Mouse (Mus musculus) embryonic facial prominence, embryonic 14.5 days (tissue): ENCODE results near the gene Gm45716. TPM values are rescaled to one million over a fixed set of nuclear protein-coding genes. Genes with fewer than 3 reads are reported as not detected.

Experiments
- ATAC-seq: fragments of 200-750 bp; cut with Nextera tagmentation; 2 replicates; pipeline ENCODE4 v1.8.0; 2017; ENCODE audit warnings: low read depth, moderate number of reproducible peaks, moderate TSS enrichment
- DNase-seq: peaks from one replicate; pipeline ENCODE4 v3.0.0-alpha.2; 2015; ENCODE audit warnings: low spot score
- H3K27ac ChIP-seq: fragments of 300-500 bp; sonication (generic); replicated peaks from 2 replicates; pipeline ENCODE4 v1.5.1; 2014; ENCODE audit warnings: low read depth, mild to moderate bottlenecking, low read length, moderate library complexity
- H3K27me3 ChIP-seq: fragments of 300-500 bp; sonication (generic); replicated peaks from 2 replicates; pipeline ENCODE4 v1.6.1; 2014; ENCODE audit warnings: low read length; ENCODE audit not compliant: control insufficient read depth, insufficient read depth
- H3K36me3 ChIP-seq: fragments of 300-500 bp; sonication (generic); 2 replicates; pipeline ENCODE4 v1.6.1; 2014; ENCODE audit warnings: low read length, mixed read lengths; ENCODE audit not compliant: control insufficient read depth, insufficient read depth
- H3K4me1 ChIP-seq: fragments of 300-500 bp; sonication (generic); 2 replicates; pipeline ENCODE4 v1.6.1; 2014; ENCODE audit warnings: antibody characterized with exemption, low read length; ENCODE audit not compliant: control insufficient read depth, insufficient read depth
- H3K4me2 ChIP-seq: fragments of 300-500 bp; sonication (generic); 2 replicates; pipeline ENCODE4 v1.6.1; 2014; ENCODE audit warnings: low read depth, mild to moderate bottlenecking, low read length, moderate library complexity, mixed read lengths
- H3K4me3 ChIP-seq: fragments of 300-500 bp; sonication (generic); 2 replicates; pipeline ENCODE4 v1.5.1; 2014; ENCODE audit warnings: low read depth, mild to moderate bottlenecking, low read length
- H3K9ac ChIP-seq: fragments of 300-500 bp; sonication (generic); 2 replicates; pipeline ENCODE4 v1.6.1; 2014; ENCODE audit warnings: low read depth, mild to moderate bottlenecking, low read length, moderate library complexity, mixed read lengths
- H3K9me3 ChIP-seq: fragments of 300-500 bp; sonication (generic); 2 replicates; pipeline ENCODE4 v1.6.1; 2016; ENCODE audit warnings: low read length; ENCODE audit not compliant: control insufficient read depth
- WGBS: fragments of 180-500 bp; shearing (Covaris S2); extraction: QIAGEN DNeasy Blood & Tissue Kit; methylation state at CpG from one replicate; pipeline ENCODE4 v1.1.7; 2014; 5-methylcytosine and 5-hydroxymethylcytosine counted together
- polyA plus RNA-seq: library from polyadenylated mRNA; unstranded; fragments of >200 nt; fragmentation: Nextera tagmentation; extraction: Ambion mirVana; gene quantifications from 2 replicates; pipeline ENCODE4 v1.2.1, GENCODE M21; 2014

Gene Gm45716
- polyA plus RNA-seq, 1 experiment from 2014 or later = 11.5 TPM

DNA sequence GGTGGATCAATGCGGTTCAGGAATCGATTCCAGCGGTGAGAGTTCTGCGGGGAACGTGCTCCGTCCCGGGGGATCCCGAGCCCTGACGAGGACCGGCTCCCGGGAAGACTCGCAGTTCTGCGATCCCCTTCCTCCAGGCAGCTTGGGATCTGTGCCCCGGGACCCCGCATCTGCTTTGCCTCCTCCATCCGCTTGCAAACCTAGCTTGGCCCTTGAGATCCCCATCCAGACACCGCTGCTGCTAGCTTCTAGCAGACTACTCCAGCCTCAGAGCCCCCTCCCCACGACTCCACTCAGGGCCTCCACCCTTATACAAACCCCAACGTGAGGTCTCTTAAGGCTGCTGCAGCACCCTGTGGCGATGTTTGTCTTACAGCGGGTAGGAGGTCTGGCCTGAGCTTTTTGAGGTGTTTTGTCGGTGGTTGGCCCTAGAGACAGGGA is 62.2 kb downstream of the Gm45716 start:
- Histone ChIP-seq H3K4me2 (peak overlapping the region; percentile 83), H3K36me3 (no peaks in the 10 kb centered on the region), H3K27me3 (no peaks in the 10 kb centered on the region), H3K4me3 (peak overlapping the region; percentile 92), H3K4me1 (peaks cover 35% of the 10 kb centered on the region), H3K27ac (peak overlapping the region; percentile 83), H3K9me3 (no peaks in the 10 kb centered on the region), H3K9ac (peak overlapping the region; percentile 90)
- WGBS = 0% methylated on average over 19 of the region's 22 CpGs
- DNase-seq = peak; percentile 49
- peak; percentile 21 for ATAC-seq

DNA sequence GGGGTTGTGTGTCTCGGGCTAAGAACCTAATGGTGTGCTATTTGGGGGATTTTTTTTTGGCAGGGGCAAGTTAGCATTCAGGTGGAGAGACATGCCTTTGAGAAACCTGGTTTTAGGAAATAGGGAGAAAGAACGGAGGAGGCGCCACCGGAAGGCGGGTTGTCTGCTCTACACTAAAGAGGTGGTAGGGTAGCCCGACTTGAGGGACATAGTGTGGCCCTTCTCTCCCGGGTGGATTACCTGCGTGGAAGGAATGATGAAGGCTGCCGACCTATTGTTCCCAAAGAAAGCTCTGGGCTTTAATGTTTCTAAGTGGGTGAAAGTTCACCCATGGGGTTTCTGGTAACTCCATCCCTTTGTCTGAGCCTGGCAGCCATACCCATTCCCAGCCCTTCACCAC is 62.7 kb downstream of the Gm45716 start:
- H3K27ac ChIP-seq = peak overlapping the region; percentile 83; the same call in 1 of the 2 replicates
- no peaks in the 10 kb centered on the region for H3K27me3 ChIP-seq
- WGBS = 2% methylated on average over 9 of the region's 9 CpGs
- no peak for DNase-seq
- H3K4me2 ChIP-seq = peak overlapping the region; percentile 83
- H3K36me3 ChIP-seq = no peaks in the 10 kb centered on the region
- H3K9ac ChIP-seq = peak overlapping the region; percentile 90
- ATAC-seq = no peak
- peaks cover 35% of the 10 kb centered on the region for H3K4me1 ChIP-seq
- H3K4me3 ChIP-seq = peak overlapping the region; percentile 92
- no peaks in the 10 kb centered on the region for H3K9me3 ChIP-seq

DNA sequence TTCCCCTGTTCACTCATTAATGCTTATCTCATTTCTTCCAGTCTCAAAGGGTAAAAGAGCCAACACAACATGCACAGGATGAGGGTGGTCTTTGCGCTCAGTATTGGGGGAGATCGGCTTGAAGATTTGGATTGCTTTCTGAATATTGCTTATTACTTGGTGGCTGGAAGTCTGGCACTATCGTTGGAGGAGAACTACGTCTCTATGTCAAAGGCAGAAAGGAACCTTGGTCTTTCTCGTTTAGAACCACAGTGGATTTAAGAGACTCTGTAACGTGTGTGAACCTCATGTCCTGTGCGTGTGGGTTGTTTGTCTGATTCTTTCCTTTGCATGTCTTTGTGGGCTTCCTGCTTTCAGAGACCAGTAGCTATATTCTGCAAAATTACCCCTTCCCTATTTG is 63.2 kb downstream of the Gm45716 start:
- DNase-seq (no peak), ATAC-seq (no peak)
- H3K36me3 ChIP-seq = no peaks in the 10 kb centered on the region
- 52% methylated on average over 7 of the region's 7 CpGs for WGBS
- H3K9ac ChIP-seq = peak overlapping the region; percentile 90
- H3K4me1 ChIP-seq = peaks cover 36% of the 10 kb centered on the region
- peak overlapping the region; percentile 83 for H3K4me2 ChIP-seq
- no peaks in the 10 kb centered on the region for H3K27me3 ChIP-seq
- peak overlapping the region; percentile 92 for H3K4me3 ChIP-seq
- H3K9me3 ChIP-seq = no peaks in the 10 kb centered on the region
- H3K27ac ChIP-seq = no peak overlapping the region

DNA sequence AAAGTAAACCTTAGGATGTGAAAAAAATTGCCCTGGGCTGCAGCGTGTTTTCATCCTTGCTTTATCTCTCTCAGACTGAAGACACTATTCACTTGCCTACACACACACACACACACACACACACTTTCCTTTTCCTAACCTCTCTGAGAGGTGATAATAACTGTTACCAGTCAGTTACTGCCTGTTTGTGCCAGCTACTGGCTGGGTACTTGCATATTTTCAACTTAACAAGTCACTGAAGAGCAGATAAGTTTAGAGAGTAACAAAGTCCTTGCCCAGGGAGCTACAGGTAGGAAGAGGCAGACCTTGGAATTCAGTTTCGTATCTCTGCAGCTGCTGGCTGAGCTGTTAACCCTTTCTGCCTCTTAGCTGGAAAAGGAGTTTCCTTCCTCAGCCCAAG is 64.4 kb downstream of the Gm45716 start:
- no peak for ATAC-seq
- no peak for DNase-seq
- H3K4me3 ChIP-seq = no peak overlapping the region
- H3K27me3 ChIP-seq = no peaks in the 10 kb centered on the region
- H3K36me3 ChIP-seq = 0 out of 2 replicates have a peak, but pooled peaks cover 2% of the 10 kb centered on the region
- no peak overlapping the region for H3K9ac ChIP-seq
- no peak overlapping the region for H3K27ac ChIP-seq
- no peaks in the 10 kb centered on the region for H3K9me3 ChIP-seq
- peak overlapping the region; percentile 30 for H3K4me2 ChIP-seq
- peaks cover 43% of the 10 kb centered on the region for H3K4me1 ChIP-seq
- 35% methylated on average over 2 of the region's 2 CpGs for WGBS

DNA sequence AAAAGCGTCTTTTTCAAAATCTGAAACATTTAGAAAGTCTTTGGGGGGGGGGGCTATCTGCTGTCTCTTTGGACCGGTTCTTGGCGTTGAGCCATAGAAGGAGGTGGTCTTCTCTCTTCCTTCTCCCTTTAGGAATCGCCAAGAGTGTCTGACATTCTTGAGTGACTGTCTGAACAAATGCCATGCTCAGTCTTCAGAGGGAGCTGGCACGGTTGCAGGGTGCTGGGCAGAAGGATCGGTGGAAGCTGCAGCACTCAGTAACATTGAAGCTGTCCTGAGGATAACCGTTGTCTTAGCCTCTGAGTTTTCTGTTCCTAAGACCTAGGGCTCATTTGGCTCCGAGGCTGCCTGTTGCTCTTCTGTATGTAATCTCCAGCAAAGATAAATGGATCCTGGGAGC is 64.9 kb downstream of the Gm45716 start:
- Histone ChIP-seq H3K4me2 (peak overlapping the region; percentile 30; the same call in 1 of the 2 replicates), H3K27ac (no peak overlapping the region), H3K27me3 (no peaks in the 10 kb centered on the region), H3K9me3 (no peaks in the 10 kb centered on the region), H3K9ac (no peak overlapping the region), H3K36me3 (0 out of 2 replicates have a peak, but pooled peaks cover 5% of the 10 kb centered on the region), H3K4me3 (no peak overlapping the region), H3K4me1 (peaks cover 44% of the 10 kb centered on the region)
- 64% methylated on average over 8 of the region's 8 CpGs for WGBS
- ATAC-seq = no peak
- no peak for DNase-seq

DNA sequence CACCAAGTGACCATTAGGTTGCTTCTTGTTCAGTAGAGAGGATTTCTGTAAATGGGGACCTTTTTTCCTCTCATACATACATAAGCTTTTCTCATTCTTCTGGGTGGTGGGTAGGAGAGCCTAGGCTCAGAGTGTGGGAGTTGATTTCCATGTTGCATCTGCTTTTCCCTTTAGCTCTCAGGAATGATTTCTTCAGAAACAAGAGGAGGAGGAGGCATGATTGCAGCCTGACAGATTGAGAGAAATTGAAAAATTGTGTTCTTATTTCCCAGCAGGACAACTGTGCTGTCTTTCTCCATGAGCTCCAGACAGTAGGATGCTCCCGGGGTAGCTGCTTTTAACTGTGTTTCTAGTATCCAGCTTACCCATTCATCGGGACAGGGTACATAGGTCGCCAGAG is 67.1 kb downstream of the Gm45716 start:
- no peak for ATAC-seq
- DNase-seq = no peak
- Histone ChIP-seq H3K4me2 (no peak overlapping the region), H3K36me3 (0 out of 2 replicates have a peak, but pooled peaks cover 5% of the 10 kb centered on the region), H3K9me3 (no peaks in the 10 kb centered on the region), H3K9ac (no peak overlapping the region), H3K27me3 (no peaks in the 10 kb centered on the region), H3K27ac (no peak overlapping the region), H3K4me1 (peaks cover 48% of the 10 kb centered on the region), H3K4me3 (no peak overlapping the region)
- 89% methylated on average over 3 of the region's 3 CpGs for WGBS

DNA sequence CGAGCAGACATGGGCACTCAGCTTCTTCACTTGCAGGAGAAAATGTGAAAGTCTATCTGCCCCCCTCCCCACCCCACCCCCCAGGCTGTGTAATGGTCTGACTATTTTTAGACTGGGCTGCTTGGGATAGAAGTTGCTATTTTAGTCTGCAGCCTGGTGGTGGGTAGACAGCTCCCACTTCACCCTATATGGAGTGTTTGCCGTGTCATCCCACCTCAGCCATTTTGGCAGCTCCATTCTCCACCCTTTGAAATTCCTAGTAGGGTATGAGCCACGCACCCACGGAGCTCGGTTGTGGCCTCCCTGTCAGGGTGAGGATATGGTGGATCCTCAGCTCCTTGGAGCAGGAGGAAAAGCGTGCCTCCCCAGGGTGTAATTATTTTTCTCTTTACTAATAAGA is 68.2 kb downstream of the Gm45716 start:
- no peak overlapping the region for H3K4me2 ChIP-seq
- DNase-seq (peak; percentile 50), ATAC-seq (peak; percentile 62)
- no peaks in the 10 kb centered on the region for H3K9me3 ChIP-seq
- H3K27me3 ChIP-seq = no peaks in the 10 kb centered on the region
- no peak overlapping the region for H3K4me3 ChIP-seq
- WGBS = 64% methylated on average over 6 of the region's 6 CpGs
- peaks cover 15% of the 10 kb centered on the region for H3K36me3 ChIP-seq
- no peak overlapping the region for H3K27ac ChIP-seq
- peaks cover 39% of the 10 kb centered on the region for H3K4me1 ChIP-seq
- H3K9ac ChIP-seq = no peak overlapping the region

DNA sequence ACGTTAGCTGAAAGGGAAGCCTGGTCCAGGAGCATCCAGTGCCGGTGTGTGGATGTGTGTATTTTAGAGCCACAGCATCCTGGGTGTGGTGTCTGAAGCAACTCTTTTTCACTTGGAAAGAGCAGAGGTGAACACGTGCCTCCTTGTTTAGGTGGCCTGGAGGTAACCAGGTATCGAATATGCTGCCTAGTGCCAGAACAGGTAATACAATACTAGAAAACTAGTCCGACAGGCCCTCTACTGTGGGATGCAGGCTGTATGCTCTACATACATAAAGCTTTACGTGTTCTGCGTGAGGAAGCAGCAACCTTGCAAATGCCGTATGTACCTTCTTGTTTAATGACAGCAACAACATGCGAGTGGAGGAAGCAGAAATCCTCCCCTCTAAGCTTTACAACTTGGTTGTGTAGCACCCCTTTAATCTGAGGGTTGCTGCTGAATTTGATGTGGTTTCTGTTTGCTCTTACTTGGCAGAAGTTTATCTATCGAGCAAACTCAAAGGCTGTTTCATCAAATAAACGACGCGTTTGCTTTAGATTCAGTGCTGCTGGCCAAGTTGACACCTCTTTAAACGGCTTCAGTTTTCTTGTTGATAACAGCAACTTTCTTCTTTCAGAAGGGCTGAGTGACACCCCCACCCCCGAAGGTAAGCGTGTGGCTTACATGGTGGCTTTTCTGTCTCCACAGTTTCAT is 69.5 kb downstream of the Gm45716 start:
- Histone ChIP-seq H3K9me3 (no peaks in the 10 kb centered on the region), H3K4me1 (peaks cover 27% of the 10 kb centered on the region), H3K4me2 (no peak overlapping the region), H3K27me3 (no peaks in the 10 kb centered on the region), H3K27ac (no peak overlapping the region; the same call in 1 of the 2 replicates), H3K9ac (no peak overlapping the region), H3K36me3 (peaks cover 28% of the 10 kb centered on the region), H3K4me3 (no peak overlapping the region)
- DNase-seq (peak; percentile 69), ATAC-seq (peak; percentile 60; the same call in 1 of the 2 replicates)
- WGBS = 75% methylated on average over 16 of the region's 16 CpGs
